Mouse (Mus musculus): ENCODE measurements around the gene Lrrk2. TPM values are rescaled to one million over a fixed set of nuclear protein-coding genes. Genes with fewer than 3 reads are reported as not detected.

The Lrrk2 gene
- polyA plus RNA-seq, 1 experiment from 2014 or later = 2.5 TPM

- no peak for ATAC-seq
These were observed 14.7 kb upstream of the Lrrk2 start for GRCm38 (mm10) chr15:91658227-91658626.

GRCm38 (mm10) chr15:91660277-91661078 lies 12.5 kb upstream of the Lrrk2 start:
- 70% methylated on average over 6 of the region's 6 CpGs for WGBS
- TF ChIP-seq CTCF (IDR thresholded peaks at IDR 0.05; ENCODE audit: low read depth) = no peak
- no peaks in the 10 kb centered on the region for H3K4me1 ChIP-seq (replicated peaks; ENCODE audit: control insufficient read depth, insufficient read depth, low read length)
- no peaks in the 10 kb centered on the region for H3K9me3 ChIP-seq (ENCODE audit: control insufficient read depth)
- no peak overlapping the region for H3K27ac ChIP-seq (ENCODE audit: low read depth, low read length)
- no peak overlapping the region for H3K4me2 ChIP-seq (replicated peaks; ENCODE audit: low read depth)
- no peak overlapping the region for H3K9ac ChIP-seq (ENCODE audit: low read depth, low read length)
- no peak overlapping the region for H3K4me3 ChIP-seq (ENCODE audit: low read depth, low read length)
- H3K36me3 ChIP-seq (ENCODE audit: control insufficient read depth, insufficient read depth) = no peaks in the 10 kb centered on the region
- ATAC-seq = no peak
- no peaks in the 10 kb centered on the region for H3K27me3 ChIP-seq (replicated peaks; ENCODE audit: control insufficient read depth, insufficient read depth, low read length)

More at GRCm38 (mm10) chr15:91658227-91658626, 14.7 kb upstream of the Lrrk2 start:
- Histone ChIP-seq H3K4me3 (ENCODE audit: low read depth, low read length) (no peak overlapping the region), H3K36me3 (ENCODE audit: control insufficient read depth, insufficient read depth) (no peaks in the 10 kb centered on the region), H3K9me3 (ENCODE audit: control insufficient read depth) (no peaks in the 10 kb centered on the region), H3K27me3 (replicated peaks; ENCODE audit: control insufficient read depth, insufficient read depth, low read length) (no peaks in the 10 kb centered on the region), H3K4me1 (replicated peaks; ENCODE audit: control insufficient read depth, insufficient read depth, low read length) (no peaks in the 10 kb centered on the region), H3K4me2 (replicated peaks; ENCODE audit: low read depth) (no peak overlapping the region), H3K27ac (ENCODE audit: low read depth, low read length) (no peak overlapping the region), H3K9ac (ENCODE audit: low read depth, low read length) (no peak overlapping the region)
- no peak for TF ChIP-seq CTCF (IDR thresholded peaks at IDR 0.05; ENCODE audit: low read depth)
- 85% methylated on average over 6 of the region's 6 CpGs for WGBS

GRCm38 (mm10) chr15:91661079-91661369 lies 12.0 kb upstream of the Lrrk2 start:
- Histone ChIP-seq H3K9me3 (ENCODE audit: control insufficient read depth) (no peaks in the 10 kb centered on the region), H3K4me1 (replicated peaks; ENCODE audit: control insufficient read depth, insufficient read depth, low read length) (no peaks in the 10 kb centered on the region), H3K27ac (ENCODE audit: low read depth, low read length) (no peak overlapping the region), H3K4me2 (replicated peaks; ENCODE audit: low read depth) (no peak overlapping the region), H3K36me3 (ENCODE audit: control insufficient read depth, insufficient read depth) (no peaks in the 10 kb centered on the region), H3K4me3 (ENCODE audit: low read depth, low read length) (no peak overlapping the region), H3K9ac (ENCODE audit: low read depth, low read length) (no peak overlapping the region), H3K27me3 (replicated peaks; ENCODE audit: control insufficient read depth, insufficient read depth, low read length) (no peaks in the 10 kb centered on the region)
- WGBS = 78% methylated on average over 6 of the region's 6 CpGs
- ATAC-seq = no peak
- TF ChIP-seq CTCF (IDR thresholded peaks at IDR 0.05; ENCODE audit: low read depth) = no peak

- Histone ChIP-seq H3K4me2 (replicated peaks; ENCODE audit: low read depth) (no peak overlapping the region), H3K4me3 (ENCODE audit: low read depth, low read length) (no peak overlapping the region), H3K27me3 (replicated peaks; ENCODE audit: control insufficient read depth, insufficient read depth, low read length) (no peaks in the 10 kb centered on the region), H3K27ac (ENCODE audit: low read depth, low read length) (no peak overlapping the region), H3K36me3 (ENCODE audit: control insufficient read depth, insufficient read depth) (no peaks in the 10 kb centered on the region), H3K4me1 (replicated peaks; ENCODE audit: control insufficient read depth, insufficient read depth, low read length) (no peaks in the 10 kb centered on the region), H3K9me3 (ENCODE audit: control insufficient read depth) (no peaks in the 10 kb centered on the region), H3K9ac (ENCODE audit: low read depth, low read length) (no peak overlapping the region)
- WGBS = 73% methylated on average over 10 of the region's 10 CpGs
- ATAC-seq = no peak
- TF ChIP-seq CTCF (IDR thresholded peaks at IDR 0.05; ENCODE audit: low read depth) = no peak
These were observed 8.3 kb upstream of the Lrrk2 start for GRCm38 (mm10) chr15:91664586-91665132.

GRCm38 (mm10) chr15:91665530-91665929 lies 7.4 kb upstream of the Lrrk2 start:
- ATAC-seq = no peak

GRCm38 (mm10) chr15:91671216-91671615 lies 1.8 kb upstream of the Lrrk2 start:
- Histone ChIP-seq H3K4me3 (ENCODE audit: low read depth, low read length) (no peak overlapping the region), H3K4me1 (replicated peaks; ENCODE audit: control insufficient read depth, insufficient read depth, low read length) (no peaks in the 10 kb centered on the region), H3K27ac (ENCODE audit: low read depth, low read length) (no peak overlapping the region), H3K36me3 (ENCODE audit: control insufficient read depth, insufficient read depth) (no peaks in the 10 kb centered on the region), H3K27me3 (replicated peaks; ENCODE audit: control insufficient read depth, insufficient read depth, low read length) (no peaks in the 10 kb centered on the region), H3K4me2 (replicated peaks; ENCODE audit: low read depth) (no peak overlapping the region), H3K9ac (ENCODE audit: low read depth, low read length) (no peak overlapping the region), H3K9me3 (ENCODE audit: control insufficient read depth) (no peaks in the 10 kb centered on the region)
- WGBS = 75% methylated on average over 2 of the region's 2 CpGs
- ATAC-seq = no peak
- TF ChIP-seq CTCF (IDR thresholded peaks at IDR 0.05; ENCODE audit: low read depth) = no peak

More at GRCm38 (mm10) chr15:91665530-91665929, 7.4 kb upstream of the Lrrk2 start:
- H3K27ac ChIP-seq (ENCODE audit: low read depth, low read length) = no peak overlapping the region
- H3K9me3 ChIP-seq (ENCODE audit: control insufficient read depth) = no peaks in the 10 kb centered on the region
- H3K4me3 ChIP-seq (ENCODE audit: low read depth, low read length) = no peak overlapping the region
- H3K4me2 ChIP-seq (replicated peaks; ENCODE audit: low read depth) = no peak overlapping the region
- no peak for TF ChIP-seq CTCF (IDR thresholded peaks at IDR 0.05; ENCODE audit: low read depth)
- 88% methylated on average over 6 of the region's 6 CpGs for WGBS
- no peak overlapping the region for H3K9ac ChIP-seq (ENCODE audit: low read depth, low read length)
- H3K4me1 ChIP-seq (replicated peaks; ENCODE audit: control insufficient read depth, insufficient read depth, low read length) = no peaks in the 10 kb centered on the region
- no peaks in the 10 kb centered on the region for H3K27me3 ChIP-seq (replicated peaks; ENCODE audit: control insufficient read depth, insufficient read depth, low read length)
- H3K36me3 ChIP-seq (ENCODE audit: control insufficient read depth, insufficient read depth) = no peaks in the 10 kb centered on the region
